Mouse (Mus musculus): Measurements from ENCODE around the gene Arl5c.

GRCm38 (mm10) chr11:98037871-98038270 lies 41.9 kb upstream of the Arl5c start:
- TF ChIP-seq CTCF (IDR thresholded peaks at IDR 0.05; ENCODE audit: extremely low read depth, insufficient read depth, insufficient read length, insufficient replicate concordance) (no peak), POLR2A (IDR thresholded peaks at IDR 0.05; ENCODE audit: low read depth, low read length) (no peak)
